Mouse (Mus musculus): ENCODE measurements around the gene Magi2.
"Not testable (repeated sequence)": the region's sequence is repeated elsewhere in the genome, so short reads cannot be mapped to it uniquely, and the experiment has no call there.

Magi2 gene

DNA sequence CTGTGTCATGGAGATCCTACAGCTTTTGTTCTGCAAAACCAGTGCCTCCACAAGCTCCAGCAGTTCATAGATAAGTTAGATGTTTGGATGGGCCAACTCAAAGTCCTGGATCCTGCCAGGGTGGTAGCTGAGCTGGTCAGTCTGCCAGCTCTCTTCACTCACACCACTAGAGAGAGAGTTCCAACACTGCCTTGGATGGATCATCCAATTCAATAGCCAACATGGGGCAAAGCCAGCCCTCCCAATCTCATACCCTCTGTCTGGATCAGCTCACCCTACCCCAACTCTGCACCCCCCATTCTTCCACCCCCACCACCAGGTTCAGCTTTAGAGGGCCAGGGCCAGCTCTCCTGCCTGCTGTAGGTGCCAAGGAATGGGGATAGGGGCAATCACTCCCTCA is 235.7 kb downstream of the Magi2 start:
- no peak for DNase-seq

DNA sequence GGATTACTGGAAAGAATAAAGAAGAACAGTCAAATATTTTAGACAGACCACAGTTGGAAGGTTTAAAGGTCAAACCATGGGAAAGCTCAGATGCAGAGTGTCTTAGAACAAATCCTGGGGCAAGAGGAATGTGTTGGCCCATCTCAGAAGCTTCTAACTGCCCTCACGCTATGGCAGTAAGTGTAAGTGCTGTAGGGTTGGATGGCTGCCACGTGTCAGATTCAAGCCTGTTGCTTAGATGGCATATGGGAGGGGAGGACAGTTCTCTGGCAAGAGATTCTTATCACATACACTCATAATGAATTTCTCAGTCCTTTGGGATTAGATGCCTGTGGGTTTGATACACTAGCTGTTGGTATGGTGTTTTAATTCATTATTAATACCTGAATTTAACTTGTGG is 238.5 kb downstream of the Magi2 start:
- DNase-seq, result no peak

DNA sequence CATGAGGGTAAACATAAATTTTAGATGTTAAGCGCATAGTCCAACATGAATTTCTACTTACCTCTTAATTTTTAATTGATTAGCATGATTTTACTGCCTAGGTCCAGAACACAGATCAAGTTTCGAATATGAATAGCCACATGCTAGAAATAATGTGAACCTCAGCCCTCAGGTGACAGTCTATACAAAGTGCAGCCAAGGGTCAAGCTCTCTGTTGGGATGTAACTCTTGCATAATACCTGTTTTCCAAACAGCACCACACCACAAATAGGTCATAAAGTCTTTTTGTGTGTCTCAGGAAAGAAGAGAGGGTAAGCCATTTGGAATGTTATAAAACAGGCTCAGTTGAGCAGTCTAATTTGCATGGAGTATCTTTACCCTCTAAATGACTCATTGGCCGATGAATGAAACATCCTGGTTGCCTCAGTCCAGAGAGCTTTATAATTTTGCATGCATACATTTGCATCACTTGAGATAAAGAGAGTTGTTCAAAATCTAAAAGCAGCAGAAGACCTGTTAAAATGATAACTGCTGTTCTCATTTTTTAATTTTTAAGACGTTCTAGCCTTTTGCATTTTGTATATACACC is 246.1 kb downstream of the Magi2 start:
- no peak for DNase-seq

DNA sequence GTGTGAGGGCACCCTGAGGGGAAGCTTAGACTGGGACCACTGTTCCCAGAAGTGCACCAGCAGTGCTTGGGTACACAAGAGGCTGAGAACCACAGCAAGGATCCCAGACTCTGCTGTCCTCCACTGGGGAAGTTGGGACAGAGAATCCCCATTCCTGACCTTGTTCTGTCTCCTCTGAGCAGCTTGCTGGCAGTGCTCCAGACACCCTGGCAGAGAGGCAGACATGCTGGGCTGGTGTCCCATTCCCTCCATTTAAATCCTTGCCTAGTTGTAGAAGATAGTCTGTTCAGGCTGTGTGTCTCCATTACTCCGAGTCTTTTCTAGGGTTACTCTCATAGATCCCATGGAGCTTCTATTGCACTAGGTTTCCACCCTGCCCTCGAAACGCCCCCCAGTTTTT is 256.1 kb downstream of the Magi2 start:
- no peak for DNase-seq

DNA sequence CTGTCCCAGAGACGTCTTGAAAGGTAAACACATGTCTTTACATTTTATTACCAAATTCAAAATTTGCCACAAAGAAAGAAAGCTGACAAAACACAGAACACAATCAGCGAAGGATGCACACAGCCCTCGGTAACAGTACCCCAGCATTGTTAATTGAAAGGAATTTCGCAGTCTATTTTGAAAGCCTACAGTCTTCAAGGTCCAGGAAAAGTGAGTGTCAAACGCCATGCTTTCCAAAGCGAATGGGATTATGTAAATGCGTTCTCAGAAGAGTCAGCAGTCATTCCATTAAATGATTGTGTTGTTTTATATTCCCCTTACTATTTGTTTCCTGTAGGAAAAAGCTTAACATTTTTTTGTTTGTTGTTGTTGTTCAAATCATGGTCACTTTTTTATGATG is 261.1 kb downstream of the Magi2 start:
- no peak for DNase-seq

DNA sequence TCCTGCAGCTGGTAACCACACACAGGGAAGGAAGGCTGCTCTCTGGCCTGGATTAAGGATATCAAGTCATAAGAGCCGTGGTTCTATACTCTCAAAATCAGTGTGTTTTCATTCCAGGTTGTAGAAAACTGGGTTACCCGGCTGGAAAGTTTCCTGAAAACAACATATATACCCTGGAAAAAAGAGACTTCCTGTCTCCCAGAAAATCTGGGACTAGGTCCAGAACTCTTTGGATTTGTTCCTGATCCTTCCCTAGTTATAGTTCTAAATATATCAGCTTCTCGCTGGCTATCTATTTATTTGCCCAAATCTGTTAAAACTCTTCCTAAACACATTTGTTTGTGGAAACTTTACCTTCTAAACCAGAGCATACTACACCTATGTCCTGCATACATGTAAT is 274.2 kb downstream of the Magi2 start:
- no peak for DNase-seq

- peak; percentile 4 for DNase-seq
Measured at GRCm38 (mm10) chr5:19522168-19522567, 295.3 kb downstream of the Magi2 start.

- no peak for DNase-seq
Measured at GRCm38 (mm10) chr5:19539348-19539747, 312.5 kb downstream of the Magi2 start.

DNA sequence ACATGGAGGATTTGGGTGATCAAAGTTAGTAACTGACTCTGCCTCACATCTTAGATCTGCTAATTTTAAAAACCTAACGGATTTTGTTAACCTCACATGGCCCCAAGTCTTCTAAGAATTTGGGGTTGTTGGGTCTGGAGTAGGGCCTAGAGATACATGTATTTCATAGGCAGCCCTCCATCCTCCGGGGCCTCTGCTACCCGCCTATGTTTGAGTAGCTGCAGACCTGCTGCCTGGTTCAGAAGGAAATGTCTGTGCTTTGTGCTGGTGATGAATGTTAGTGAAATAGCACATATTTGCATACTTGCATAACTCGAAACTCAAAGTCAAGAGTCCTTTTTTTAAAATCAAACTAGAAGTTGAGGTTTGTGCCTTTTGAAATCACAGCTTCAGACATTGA is 319.6 kb downstream of the Magi2 start:
- DNase-seq, result no peak

DNA sequence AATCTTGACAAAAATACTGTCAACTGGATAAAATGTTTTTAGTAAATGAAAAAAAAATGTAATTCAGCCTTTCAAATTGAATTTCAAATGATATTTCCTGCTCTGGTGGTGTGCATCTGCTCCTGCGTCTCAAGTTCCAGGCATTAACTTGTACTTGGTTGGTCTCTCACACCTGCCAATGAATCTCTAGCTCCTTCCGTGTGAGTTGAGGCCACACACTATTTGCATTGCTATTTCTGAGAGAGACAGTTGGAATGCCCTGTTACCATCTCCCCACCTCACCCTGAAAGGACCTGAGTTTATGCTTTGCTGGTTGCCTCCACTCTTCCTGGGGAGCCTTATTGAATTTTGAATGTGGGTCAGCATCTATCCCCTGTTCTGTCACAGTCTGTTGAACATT is 320.1 kb downstream of the Magi2 start:
- DNase-seq, result no peak

- DNase-seq, result no peak
Measured at GRCm38 (mm10) chr5:19553510-19553909, 326.7 kb downstream of the Magi2 start.

- no peak for DNase-seq
Measured at GRCm38 (mm10) chr5:19565636-19566035, 338.8 kb downstream of the Magi2 start.

- DNase-seq, result not testable (repeated sequence)
Measured at GRCm38 (mm10) chr5:19566136-19566535, 339.3 kb downstream of the Magi2 start.

GRCm38 (mm10) chr5:19607700-19608099 is 380.9 kb downstream of the Magi2 start:
- DNase-seq, result no peak

DNA sequence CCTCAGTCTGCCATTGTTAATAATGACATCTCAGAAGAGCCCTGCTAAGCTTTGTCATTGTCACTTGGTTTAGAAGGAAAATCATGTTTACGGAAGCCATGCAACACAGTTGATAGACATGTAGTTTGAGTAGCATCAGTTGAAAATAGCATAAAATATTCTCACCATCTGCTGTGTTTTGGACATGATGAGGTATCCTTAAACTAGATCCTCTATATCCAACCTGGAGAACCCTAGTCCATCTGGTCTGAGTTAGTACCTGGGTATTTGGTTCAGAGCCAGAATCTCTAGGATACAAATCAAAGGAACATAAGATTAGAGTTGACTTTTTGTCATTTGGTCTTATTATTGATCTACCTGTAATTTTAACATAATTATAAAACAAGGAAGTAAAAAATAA is 385.0 kb downstream of the Magi2 start:
- no peak for DNase-seq

- DNase-seq, result no peak
Measured at GRCm38 (mm10) chr5:19621678-19622077, 394.8 kb downstream of the Magi2 start.

GRCm38 (mm10) chr5:19633976-19634375 is 407.1 kb downstream of the Magi2 start:
- no peak for DNase-seq

GRCm38 (mm10) chr5:19637789-19638188 is 411.0 kb downstream of the Magi2 start:
- no peak for DNase-seq

DNA sequence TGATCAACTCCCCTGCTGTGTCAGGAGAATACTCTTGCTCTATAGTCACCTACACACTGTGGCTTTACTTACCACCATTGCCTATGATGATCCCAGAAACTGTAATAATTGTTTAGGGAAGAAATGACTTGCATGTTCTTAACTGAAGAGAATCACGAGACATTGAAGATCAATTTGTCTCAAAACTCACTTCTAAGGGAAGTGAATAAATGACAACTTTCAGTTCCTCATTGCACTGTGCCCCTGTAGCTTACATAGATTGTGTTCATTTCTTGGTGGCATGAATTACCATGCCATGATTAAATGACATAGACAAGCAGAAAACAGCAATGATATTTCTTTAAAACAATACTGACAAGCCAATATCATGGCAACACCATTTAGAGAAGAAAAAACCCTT is 429.1 kb downstream of the Magi2 start:
- no peak for DNase-seq

DNA sequence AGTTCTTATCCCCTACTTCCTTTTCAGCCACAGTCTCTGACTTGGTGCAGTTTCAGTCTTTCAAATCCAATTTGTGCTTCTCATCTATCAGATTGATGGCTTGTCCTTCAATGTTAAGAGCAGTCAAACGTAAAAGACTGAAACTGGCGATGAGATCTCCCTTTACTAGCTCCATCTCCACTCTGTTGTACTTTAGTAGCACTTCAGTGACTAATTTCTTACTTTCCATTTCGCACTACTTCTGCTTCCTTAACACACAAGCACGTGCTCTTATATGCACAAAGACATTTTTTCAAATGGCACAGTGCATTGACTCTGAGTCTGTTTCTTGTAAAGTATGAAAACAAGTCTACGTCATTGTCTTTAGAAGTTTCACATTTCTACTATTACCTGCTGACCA is 439.6 kb downstream of the Magi2 start:
- DNase-seq, result no peak

DNA sequence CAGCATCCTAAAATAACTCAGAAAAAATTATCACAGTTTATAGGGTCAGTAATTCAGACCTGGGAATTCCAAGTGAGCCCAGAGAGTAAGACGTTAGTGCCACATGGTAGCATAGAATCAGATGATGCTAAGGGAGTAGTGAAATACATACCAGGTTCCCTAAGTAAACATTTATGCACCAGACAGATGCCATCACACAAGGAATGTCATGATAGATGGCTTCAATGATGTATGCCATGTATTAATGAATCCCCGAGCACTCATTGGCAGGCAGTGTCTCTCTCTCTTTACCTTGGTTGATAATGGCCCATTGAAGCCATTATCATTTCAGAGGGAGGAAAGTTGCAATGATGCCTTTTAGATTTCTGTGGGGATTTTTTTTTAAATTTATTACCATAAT is 490.5 kb downstream of the Magi2 start:
- no peak for DNase-seq

DNA sequence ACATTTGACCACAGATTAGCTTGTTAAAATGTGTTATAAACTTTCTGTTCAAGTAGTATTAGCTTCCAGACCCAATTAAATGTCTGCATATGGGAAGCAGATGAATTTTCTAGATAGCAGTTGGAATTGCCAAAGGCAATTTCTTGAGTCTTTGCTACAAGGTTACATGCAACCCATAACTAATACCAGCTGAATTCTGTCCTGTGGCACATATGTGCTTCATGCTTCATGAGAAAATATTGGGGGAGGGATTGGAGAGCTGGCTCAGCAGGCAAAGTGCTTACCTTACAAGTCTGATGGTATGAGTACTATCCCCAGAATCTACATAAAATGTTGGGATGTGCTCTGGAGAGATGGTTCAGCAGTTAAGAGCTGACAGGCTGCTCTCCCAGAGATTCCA is 499.4 kb downstream of the Magi2 start:
- no peak for DNase-seq

GRCm38 (mm10) chr5:19745376-19745775 is 518.5 kb downstream of the Magi2 start:
- no peak for DNase-seq

GRCm38 (mm10) chr5:19745916-19746315 is 519.1 kb downstream of the Magi2 start:
- no peak for DNase-seq

DNA sequence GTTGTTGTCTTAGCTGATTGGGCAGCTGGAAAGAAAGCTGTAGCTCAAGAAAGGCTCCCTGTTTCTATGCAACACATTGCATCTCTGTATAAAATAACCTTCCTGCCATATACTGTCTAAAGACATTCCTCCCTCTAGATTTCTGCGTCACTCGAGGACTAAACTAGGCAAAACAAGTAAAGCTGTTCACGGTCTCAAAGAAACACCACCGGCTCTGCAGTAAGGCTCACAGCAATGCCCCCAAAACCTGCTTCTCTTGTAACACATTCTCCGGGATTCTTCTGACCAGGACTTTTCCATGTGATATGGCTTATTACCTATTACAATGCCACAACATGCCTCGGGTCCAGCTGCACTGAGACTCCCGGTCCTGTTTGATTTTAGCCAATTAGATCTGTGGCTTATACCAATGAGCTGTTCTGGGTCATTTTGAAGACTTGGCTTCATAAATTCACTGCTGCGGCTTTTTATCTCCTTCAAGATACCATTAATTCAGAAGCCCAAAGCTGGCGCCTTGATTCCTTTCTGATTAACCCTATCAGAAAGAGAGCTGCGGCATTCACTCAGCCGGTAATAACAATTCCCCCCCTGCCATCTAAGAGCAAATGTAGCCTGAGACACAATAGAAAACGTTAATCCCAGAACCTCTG is 520.2 kb downstream of the Magi2 start:
- no peak for DNase-seq
